Mouse (Mus musculus): ENCODE measurements around the gene Clk2.
A peak's percentile ranks its signal among the peaks of the same experiment; 100 is the strongest.
"Not testable (repeated sequence)": the region's sequence is repeated elsewhere in the genome, so short reads cannot be mapped to it uniquely, and the experiment has no call there.

Gene Clk2

GRCm38 (mm10) chr3:89190436-89190835 is 25.8 kb downstream of the Clk2 start:
- no peak for DNase-seq (ENCODE audit: low spot score)

- DNase-seq (ENCODE audit: low spot score), result no peak
Measured at GRCm38 (mm10) chr3:89193351-89193750, 28.8 kb downstream of the Clk2 start.

GRCm38 (mm10) chr3:89193853-89194252 is 29.3 kb downstream of the Clk2 start:
- DNase-seq (ENCODE audit: low spot score), result no peak

GRCm38 (mm10) chr3:89195979-89196877 is 31.6 kb downstream of the Clk2 start:
- peak; percentile 91 for DNase-seq (ENCODE audit: low spot score)

GRCm38 (mm10) chr3:89199839-89200238 is 35.2 kb downstream of the Clk2 start:
- no peak for DNase-seq (ENCODE audit: low spot score)

GRCm38 (mm10) chr3:89202253-89203141 is 37.9 kb downstream of the Clk2 start, which contains the start of gene Gba:
Gene Gba, plus strand, starts transcription at chr3:89202928.
- DNase-seq (ENCODE audit: low spot score), result peak; percentile 88

GRCm38 (mm10) chr3:89203142-89203514 is 38.5 kb downstream of the Clk2 start:
- no peak for DNase-seq (ENCODE audit: low spot score)

GRCm38 (mm10) chr3:89206079-89206478 is 41.5 kb downstream of the Clk2 start:
- no peak for DNase-seq (ENCODE audit: low spot score)

GRCm38 (mm10) chr3:89206695-89207094 is 42.1 kb downstream of the Clk2 start:
- DNase-seq (ENCODE audit: low spot score), result no peak

- DNase-seq (ENCODE audit: low spot score), result no peak
Measured at GRCm38 (mm10) chr3:89208075-89208657, 43.6 kb downstream of the Clk2 start.

- DNase-seq (ENCODE audit: low spot score), result no peak
Measured at GRCm38 (mm10) chr3:89208736-89209135, 44.1 kb downstream of the Clk2 start.

- no peak for DNase-seq (ENCODE audit: low spot score)
Measured at GRCm38 (mm10) chr3:89209731-89210130, 45.1 kb downstream of the Clk2 start.

- DNase-seq (ENCODE audit: low spot score), result no peak
Measured at GRCm38 (mm10) chr3:89210162-89210561, 45.6 kb downstream of the Clk2 start.

GRCm38 (mm10) chr3:89210731-89211130 is 46.1 kb downstream of the Clk2 start:
- no peak for DNase-seq (ENCODE audit: low spot score)

GRCm38 (mm10) chr3:89213803-89214530 is 49.4 kb downstream of the Clk2 start:
- peak; percentile 95 for DNase-seq (ENCODE audit: low spot score)

GRCm38 (mm10) chr3:89214681-89215411 is 50.3 kb downstream of the Clk2 start, which contains the start of gene Thbs3:
Gene Thbs3, plus strand, starts transcription at chr3:89215180.
- DNase-seq (ENCODE audit: low spot score), result no peak

GRCm38 (mm10) chr3:89215853-89216252 is 51.3 kb downstream of the Clk2 start:
- DNase-seq (ENCODE audit: low spot score), result peak; percentile 91

GRCm38 (mm10) chr3:89216407-89216806 is 51.8 kb downstream of the Clk2 start:
- DNase-seq (ENCODE audit: low spot score), result not testable (repeated sequence)

- DNase-seq (ENCODE audit: low spot score), result peak; percentile 85
Measured at GRCm38 (mm10) chr3:89218271-89218670, 53.7 kb downstream of the Clk2 start.

- DNase-seq (ENCODE audit: low spot score), result no peak
Measured at GRCm38 (mm10) chr3:89219546-89219945, 55.0 kb downstream of the Clk2 start.

GRCm38 (mm10) chr3:89221167-89221566 is 56.6 kb downstream of the Clk2 start:
- DNase-seq (ENCODE audit: low spot score), result no peak
